ENCODE assay signal across 9 mouse cellular contexts in genomic region chr2:105612051-105612664, GRCm38 (mm10). TPM values are rescaled to one million over a fixed set of nuclear protein-coding genes. Genes with fewer than 3 reads are reported as not detected.
DNase-seq lines count a peak whose midpoint lies in the region; ATAC-seq and TF ChIP-seq lines count a peak whose summit lies in the region.
"Had no signal": no experiment of that assay in that cellular context is flagged by ENCODE, and none has a peak within 500 bp of the region (broad histone marks: within the 10 kb centered on the region; RNA-seq: fewer than 3 reads in every experiment).

No protein-coding gene starts in this region.

- no peak for TF ChIP-seq POLR2A in brain, embryonic 14.5 days (IDR thresholded peaks at IDR 0.05; ENCODE audit: borderline replicate concordance, extremely low read depth, insufficient read depth, insufficient read length, poor library complexity, severe bottlenecking)

- no peak overlapping the region for H3K27ac ChIP-seq in kidney, embryonic 14.5 days (ENCODE audit: low read depth, low read length)
- no peak overlapping the region for H3K27ac ChIP-seq in forebrain, embryonic 15.5 days (replicated peaks)
- H3K27ac ChIP-seq in midbrain, embryonic 13.5 days: peak overlapping the region; percentile 40
- H3K27ac ChIP-seq: liver, embryonic 15.5 days had no signal

- no peak overlapping the region for H3K9ac ChIP-seq in kidney, embryonic 14.5 days (ENCODE audit: low read depth, low read length)
- H3K9ac ChIP-seq in forebrain, embryonic 15.5 days (replicated peaks): no peak overlapping the region
- H3K9ac ChIP-seq in midbrain, embryonic 13.5 days (replicated peaks): 0 out of 2 replicates have a peak overlapping the region, but pooled peaks have one; percentile 3
- H3K9ac ChIP-seq: liver, embryonic 15.5 days had no signal

- TF ChIP-seq CTCF in brain, embryonic 14.5 days (IDR thresholded peaks at IDR 0.05; ENCODE audit: borderline replicate concordance, extremely low read depth, insufficient read depth, insufficient read length): no peak

- H3K36me3 ChIP-seq in kidney, embryonic 14.5 days (ENCODE audit: control insufficient read depth, insufficient read depth, low read length): no peaks in the 10 kb centered on the region
- no peaks in the 10 kb centered on the region for H3K36me3 ChIP-seq in forebrain, embryonic 15.5 days
- H3K36me3 ChIP-seq in midbrain, embryonic 13.5 days: no peaks in the 10 kb centered on the region
- H3K36me3 ChIP-seq: liver, embryonic 15.5 days had no signal

- DNase-seq in kidney, adult 11 months: no peak
- DNase-seq in brain, embryonic 14.5 days (ENCODE audit: low read depth): peak; percentile 89
- DNase-seq in adrenal gland, postnatal 25 days: no peak
- no peak for DNase-seq in urinary bladder, postnatal 25 days (ENCODE audit: low spot score)

- no peak for ATAC-seq in kidney, embryonic 14.5 days (ENCODE audit: low FRiP score, low TSS enrichment)
- ATAC-seq in forebrain, embryonic 15.5 days (replicated peaks): peak; percentile 67
- peak; percentile 83 for ATAC-seq in midbrain, embryonic 13.5 days
- no peak for ATAC-seq in granulocyte monocyte progenitor cell, adult 5-6 weeks (replicated peaks; ENCODE audit: poor library complexity, severe bottlenecking)

- WGBS in kidney, embryonic 14.5 days: 5% methylated on average over 21 of the region's 21 CpGs
- WGBS in forebrain, embryonic 15.5 days: 1% methylated on average over 21 of the region's 21 CpGs
- WGBS in midbrain, embryonic 13.5 days: 2% methylated on average over 21 of the region's 21 CpGs

- peak overlapping the region; percentile 24; the same call in 1 of the 2 replicates for H3K4me2 ChIP-seq in kidney, embryonic 14.5 days (replicated peaks; ENCODE audit: low read depth, low read length)
- H3K4me2 ChIP-seq in forebrain, embryonic 15.5 days (replicated peaks): peak overlapping the region; percentile 26
- peak overlapping the region; percentile 38 for H3K4me2 ChIP-seq in midbrain, embryonic 13.5 days (replicated peaks)
- H3K4me2 ChIP-seq: liver, embryonic 15.5 days had no signal

- H3K4me1 ChIP-seq in kidney, embryonic 14.5 days (ENCODE audit: control insufficient read depth, insufficient read depth, low read length): no peaks in the 10 kb centered on the region; the same call in 1 of the 2 replicates
- H3K4me1 ChIP-seq in forebrain, embryonic 15.5 days: peaks cover 35% of the 10 kb centered on the region
- H3K4me1 ChIP-seq in midbrain, embryonic 13.5 days (replicated peaks): peaks cover 33% of the 10 kb centered on the region
- H3K4me1 ChIP-seq: liver, embryonic 15.5 days had no signal

- H3K27me3 ChIP-seq in kidney, embryonic 14.5 days (ENCODE audit: control insufficient read depth, insufficient read depth, low read length): peaks cover 16% of the 10 kb centered on the region
- H3K27me3 ChIP-seq in forebrain, embryonic 15.5 days: 0 out of 2 replicates have a peak, but pooled peaks cover 3% of the 10 kb centered on the region
- peaks cover 75% of the 10 kb centered on the region for H3K27me3 ChIP-seq in midbrain, embryonic 13.5 days

- no peak overlapping the region for H3K4me3 ChIP-seq in kidney, embryonic 14.5 days (ENCODE audit: low read length)
- H3K4me3 ChIP-seq in forebrain, embryonic 15.5 days: no peak overlapping the region
- H3K4me3 ChIP-seq in midbrain, embryonic 13.5 days (replicated peaks): 0 out of 2 replicates have a peak overlapping the region, but pooled peaks have one; percentile 1
- H3K4me3 ChIP-seq: liver, embryonic 15.5 days had no signal

- no peaks in the 10 kb centered on the region for H3K9me3 ChIP-seq in kidney, embryonic 14.5 days (ENCODE audit: control insufficient read depth, low read length)
- H3K9me3 ChIP-seq in forebrain, embryonic 15.5 days: no peaks in the 10 kb centered on the region
- no peaks in the 10 kb centered on the region for H3K9me3 ChIP-seq in midbrain, embryonic 13.5 days
- H3K9me3 ChIP-seq: liver, embryonic 15.5 days had no signal

RNA-seq across cellular contexts. Expression of gene Pax6, which starts 56.5 kb away (rescaled TPM):
- polyA plus RNA-seq in kidney, embryonic 14.5 days (2014; fragmentation: Nextera tagmentation; extraction: Ambion mirVana): 0.12 and 0.46 TPM in 2 replicates
- polyA plus RNA-seq in brain, embryonic 14.5 days (2012; rRNA removed): 63.3 and 76.2 TPM in 2 replicates
- 45.0 and 57.0 TPM in 2 replicates for polyA plus RNA-seq in forebrain, embryonic 15.5 days (2015; fragmentation: Nextera tagmentation; extraction: Ambion mirVana)
- 39.9 and 40.9 TPM in 2 replicates for polyA plus RNA-seq in midbrain, embryonic 13.5 days (2015; fragmentation: Nextera tagmentation; extraction: Ambion mirVana)
- total RNA-seq in adrenal gland, postnatal 25 days (2021): not detected in 2 replicates
- not detected in 2 replicates for total RNA-seq in granulocyte monocyte progenitor cell, adult 5-6 weeks (2014; fragmentation: Nextera tagmentation)
- 0.10 TPM in 1 of 2 replicates, not detected in the other for total RNA-seq in granulocyte monocyte progenitor cell, adult 5-6 weeks (2017)
- polyA plus RNA-seq: liver, embryonic 15.5 days had no signal

Comparison
In these comparisons a context has a peak if more than half of its experiments do, and no peak if none do; other contexts are left out.
1. ATAC-seq: peak in forebrain, embryonic 15.5 days (single experiment) and midbrain, embryonic 13.5 days (single experiment); none in kidney, embryonic 14.5 days (single experiment) and granulocyte monocyte progenitor cell, adult 5-6 weeks (single experiment).
2. RNA of gene Pax6, which starts 56.5 kb away (polyA plus RNA-seq): 63.3 to 76.2 TPM in brain, embryonic 14.5 days, 45.0 to 57.0 TPM in forebrain, embryonic 15.5 days and 39.9 to 40.9 TPM in midbrain, embryonic 13.5 days; 0.12 to 0.46 TPM in kidney, embryonic 14.5 days; every median in the first group is over 10 times any median in the second.
3. Peak in every context shown above with its lines, with median percentiles within 50 percentile points of each other: H3K4me2 ChIP-seq.